Mouse (Mus musculus): Measurements from ENCODE around the gene Fbxo30.

DNA sequence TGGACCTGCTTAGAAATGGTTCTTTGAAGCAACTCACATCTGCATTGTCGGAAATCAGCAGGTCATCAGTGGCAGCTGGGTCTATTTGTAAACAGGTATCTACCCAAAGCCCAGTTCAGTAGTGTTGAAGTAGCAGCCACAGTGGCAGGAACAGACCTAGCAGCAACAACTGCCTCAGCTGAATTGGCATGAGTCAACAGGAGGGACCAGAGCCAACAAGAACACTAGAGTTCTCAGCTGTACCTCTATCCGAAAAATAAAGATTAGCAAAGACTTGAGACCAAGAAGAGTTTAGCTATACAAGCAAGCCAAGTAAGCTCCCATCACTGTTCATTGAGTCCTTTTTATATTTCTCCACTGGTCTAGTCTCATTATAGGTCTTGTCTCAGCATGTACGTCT is 32.9 kb upstream of the Fbxo30 start:
- no peak for TF ChIP-seq EP300 (IDR thresholded peaks at IDR 0.05; ENCODE audit: low read depth)
- TF ChIP-seq CTCF (IDR thresholded peaks at IDR 0.05; ENCODE audit: low read depth), result no peak
